Mouse (Mus musculus): ENCODE results near the gene 4932414N04Rik.

GRCm38 (mm10) chr2:68732216-68732615, 75.9 kb downstream of the 4932414N04Rik start:
- TF ChIP-seq CTCF (IDR thresholded peaks at IDR 0.05; ENCODE audit: extremely low read depth, insufficient read length, insufficient replicate concordance, low read depth, low read length): no peak
- no peak for TF ChIP-seq POLR2A (IDR thresholded peaks at IDR 0.05; ENCODE audit: low read depth, low read length)

Data from small intestine, adult 2 months (tissue).